Mouse (Mus musculus) testis, adult 2 months (tissue): ENCODE data around the gene Vwa5b2. TPM values are rescaled to one million over a fixed set of nuclear protein-coding genes. Genes with fewer than 3 reads are reported as not detected.
A peak's percentile ranks its signal among the peaks of the same experiment; 100 is the strongest.

Source experiments
- H3K27ac ChIP-seq: fragments of 200-500 bp; 2 replicates; pipeline ENCODE4 v1.5.1; 2012; ENCODE audit warnings: low read depth, low read length; ENCODE audit not compliant: control insufficient read depth, insufficient read depth
- H3K27me3 ChIP-seq: fragments of 200-500 bp; 2 replicates; pipeline ENCODE4 v1.6.1; 2012; ENCODE audit warnings: mild to moderate bottlenecking, low read length, moderate library complexity; ENCODE audit not compliant: control insufficient read depth, insufficient read depth
- H3K36me3 ChIP-seq: fragments of 200-500 bp; 2 replicates; pipeline ENCODE4 v1.6.1; 2012; ENCODE audit warnings: mild to moderate bottlenecking, low read length; ENCODE audit not compliant: control insufficient read depth, insufficient read depth
- H3K4me1 ChIP-seq: fragments of 200-500 bp; 2 replicates; pipeline ENCODE4 v1.6.1; 2012; ENCODE audit warnings: low read length; ENCODE audit not compliant: control insufficient read depth, insufficient read depth
- H3K4me3 ChIP-seq: fragments of 200-500 bp; 2 replicates; pipeline ENCODE4 v1.5.1; 2012; ENCODE audit warnings: low read depth, mild to moderate bottlenecking, low read length, moderate library complexity, mixed read lengths; ENCODE audit not compliant: control insufficient read depth
- CTCF ChIP-seq: fragments of 200-500 bp; IDR thresholded peaks from 2 replicates; pipeline ENCODE4 v1.5.1; 2012; ENCODE audit warnings: low read depth, mild to moderate bottlenecking, inconsistent platforms, low read length, moderate library complexity; ENCODE audit not compliant: control insufficient read depth, insufficient read depth, insufficient replicate concordance
- POLR2A ChIP-seq: fragments of 200-500 bp; IDR thresholded peaks from 2 replicates; pipeline ENCODE4 v1.6.1; 2012; ENCODE audit warnings: low read depth, mild to moderate bottlenecking, inconsistent platforms, low read length, moderate library complexity; ENCODE audit not compliant: control insufficient read depth
- polyA plus RNA-seq: library from polyadenylated mRNA; depleted of rRNA; stranded (reverse); fragments of >200 nt; gene quantifications from 2 replicates; pipeline ENCODE4 v1.2.3, GENCODE M21; 2012

The Vwa5b2 gene
- polyA plus RNA-seq, 1 experiment, result 0.09 TPM

GRCm38 (mm10) chr16:20591076-20591705 is 1.9 kb downstream of the Vwa5b2 start:
- no peaks in the 10 kb centered on the region for H3K27me3 ChIP-seq
- no peaks in the 10 kb centered on the region for H3K36me3 ChIP-seq
- no peak overlapping the region for H3K27ac ChIP-seq
- H3K4me1 ChIP-seq, result peaks cover 10% of the 10 kb centered on the region
- no peak for TF ChIP-seq POLR2A
- no peak for TF ChIP-seq CTCF
- H3K4me3 ChIP-seq, result peak overlapping the region; percentile 6

GRCm38 (mm10) chr16:20595060-20595673 is 5.9 kb downstream of the Vwa5b2 start:
- H3K4me1 ChIP-seq, result peaks cover 5% of the 10 kb centered on the region
- no peaks in the 10 kb centered on the region for H3K36me3 ChIP-seq
- no peaks in the 10 kb centered on the region for H3K27me3 ChIP-seq
- H3K27ac ChIP-seq, result no peak overlapping the region
- TF ChIP-seq CTCF (no peak), POLR2A (no peak)
- no peak overlapping the region for H3K4me3 ChIP-seq

DNA sequence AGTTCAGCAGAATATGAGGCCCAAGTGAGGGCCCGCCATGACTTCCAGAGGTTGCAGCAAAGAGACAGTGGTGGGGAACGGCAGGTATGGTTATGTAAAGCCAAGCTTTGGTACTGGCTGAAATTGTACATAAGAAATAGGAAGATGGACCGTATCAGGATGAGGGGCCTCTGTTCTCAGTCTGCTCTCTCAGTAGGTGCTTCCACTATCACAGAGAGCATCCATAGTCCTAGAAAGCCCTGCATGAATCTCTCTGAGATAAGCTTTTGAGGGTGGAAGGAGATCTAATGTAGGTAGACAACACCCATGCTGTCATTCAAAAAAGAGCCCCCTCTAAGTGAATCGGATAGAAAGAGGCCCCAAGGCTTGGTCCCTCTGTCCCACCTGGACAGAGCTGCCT is 6.5 kb downstream of the Vwa5b2 start:
- no peak overlapping the region for H3K27ac ChIP-seq
- H3K27me3 ChIP-seq, result no peaks in the 10 kb centered on the region
- H3K4me1 ChIP-seq, result peaks cover 5% of the 10 kb centered on the region
- no peak overlapping the region for H3K4me3 ChIP-seq
- H3K36me3 ChIP-seq, result no peaks in the 10 kb centered on the region
- TF ChIP-seq POLR2A (no peak), CTCF (no peak)

DNA sequence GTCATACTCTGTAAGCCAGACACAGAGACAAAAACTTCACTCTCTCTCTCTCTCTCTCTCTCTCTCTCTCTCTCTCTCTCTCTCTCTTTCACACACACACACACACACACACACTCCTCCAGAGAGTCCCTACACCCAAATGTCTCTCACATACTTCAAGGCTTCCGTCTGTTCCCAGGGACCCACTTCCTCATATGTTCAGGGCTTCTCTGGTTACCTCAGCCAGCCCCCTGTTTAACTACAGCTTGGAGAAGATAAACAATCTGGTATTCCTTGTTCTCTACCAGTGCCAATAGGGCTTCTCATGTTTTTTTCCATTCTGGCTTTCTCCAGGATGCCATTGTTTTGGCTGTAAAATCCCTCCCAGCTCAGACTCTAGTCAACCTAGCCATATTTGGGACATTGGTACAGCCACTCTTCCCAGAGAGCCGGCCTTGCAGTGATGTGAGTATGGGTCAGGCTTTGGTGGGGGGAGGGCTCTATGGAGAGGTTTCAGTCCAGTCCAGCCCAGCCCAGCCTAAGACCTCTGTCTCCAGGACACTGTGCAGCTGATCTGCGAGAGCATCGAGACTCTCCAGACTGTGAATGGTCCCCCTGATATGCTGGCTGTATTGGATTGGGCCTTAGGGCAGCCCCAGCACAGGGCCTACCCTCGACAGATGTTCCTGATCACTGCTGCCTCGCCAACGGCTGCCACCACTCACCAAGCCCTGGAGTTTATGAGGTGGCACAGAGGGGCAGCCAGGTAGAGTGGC is 7.6 kb downstream of the Vwa5b2 start:
- H3K4me1 ChIP-seq, result peaks cover 3% of the 10 kb centered on the region; the same call in 1 of the 2 replicates
- no peaks in the 10 kb centered on the region for H3K36me3 ChIP-seq
- no peak overlapping the region for H3K27ac ChIP-seq
- H3K4me3 ChIP-seq, result no peak overlapping the region
- H3K27me3 ChIP-seq, result no peaks in the 10 kb centered on the region
- TF ChIP-seq CTCF (no peak), POLR2A (no peak)

DNA sequence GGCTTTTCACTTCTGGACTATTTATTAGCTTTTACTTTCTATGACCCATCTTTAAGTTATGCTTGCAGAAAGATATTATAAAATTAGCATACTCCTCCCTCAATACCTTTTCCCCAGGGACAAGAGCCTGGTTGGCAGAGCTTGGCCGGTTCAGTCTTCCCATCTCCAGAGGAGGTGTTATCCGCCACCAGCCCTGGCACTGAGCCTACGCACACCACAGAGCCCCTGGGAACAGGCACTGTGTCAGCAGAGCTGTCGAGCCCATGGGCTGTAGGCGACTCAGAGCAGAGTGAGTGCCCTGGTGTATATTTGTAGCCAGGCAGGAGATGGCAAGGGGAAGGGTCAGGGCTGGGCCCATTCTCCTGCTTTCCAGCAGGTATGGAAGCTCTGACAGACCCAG is 11.2 kb downstream of the Vwa5b2 start:
- TF ChIP-seq CTCF (no peak), POLR2A (no peak)

GRCm38 (mm10) chr16:20604705-20605104 is 15.4 kb downstream of the Vwa5b2 start:
- Histone ChIP-seq H3K4me3 (no peak overlapping the region), H3K36me3 (peaks cover 3% of the 10 kb centered on the region; the same call in 1 of the 2 replicates), H3K27ac (no peak overlapping the region), H3K4me1 (peaks cover 4% of the 10 kb centered on the region; the same call in 1 of the 2 replicates), H3K27me3 (no peaks in the 10 kb centered on the region)
- TF ChIP-seq POLR2A (no peak), CTCF (no peak)

More for the DNA sequence above, 11.2 kb downstream of the Vwa5b2 start:
- Histone ChIP-seq H3K4me1 (peaks cover 4% of the 10 kb centered on the region; the same call in 1 of the 2 replicates), H3K27me3 (no peaks in the 10 kb centered on the region), H3K36me3 (no peaks in the 10 kb centered on the region), H3K4me3 (no peak overlapping the region), H3K27ac (no peak overlapping the region)
